Mouse (Mus musculus) embryo, embryonic 11.5 days (tissue): ENCODE results near the gene Fasn.

Source experiments
- DNase-seq: peaks from one replicate; pipeline ENCODE4 v3.0.0-alpha.2; 2012; ENCODE audit warnings: low read depth, low spot score

Gene Fasn

GRCm38 (mm10) chr11:120761811-120762671 lies 62.3 kb downstream of the Fasn start:
- no peak for DNase-seq

- no peak for DNase-seq
Observed at GRCm38 (mm10) chr11:120760236-120760635, 64.1 kb downstream of the Fasn start.
